Mouse (Mus musculus): ENCODE measurements at regions not wholly inside any gene's neighbourhood (a gene's known extent, or its start where the extent isn't known, plus 50 kb on each side); places are given as distances from the start of the nearest gene placed in this dataset.
A peak's percentile ranks its signal among the peaks of the same experiment; 100 is the strongest.

- no peak overlapping the region for H3K4me2 ChIP-seq (ENCODE audit: low read depth, low read length)
- no peak overlapping the region for H3K9ac ChIP-seq (replicated peaks; ENCODE audit: low read depth, low read length)
- no peak for ATAC-seq (ENCODE audit: low read depth)
- H3K27me3 ChIP-seq (ENCODE audit: control insufficient read depth, insufficient read depth, low read length): no peaks in the 10 kb centered on the region
- H3K4me1 ChIP-seq (ENCODE audit: control insufficient read depth, insufficient read depth, low read length): no peaks in the 10 kb centered on the region
- 64% methylated on average over 5 of the region's 5 CpGs for WGBS
- H3K4me3 ChIP-seq (ENCODE audit: low read depth, low read length): no peak overlapping the region
- no peaks in the 10 kb centered on the region for H3K9me3 ChIP-seq (ENCODE audit: control insufficient read depth, low read length)
- no peaks in the 10 kb centered on the region for H3K36me3 ChIP-seq (ENCODE audit: control insufficient read depth, insufficient read depth, low read length)
- H3K27ac ChIP-seq (ENCODE audit: low read depth, low read length): no peak overlapping the region
These were observed 423.3 kb downstream of the Basp1 start for GRCm38 (mm10) chr15:24990082-24990786.

- 52% methylated on average over 4 of the region's 4 CpGs for WGBS
- Histone ChIP-seq H3K9me3 (ENCODE audit: control insufficient read depth, low read length) (no peaks in the 10 kb centered on the region), H3K27me3 (ENCODE audit: control insufficient read depth, insufficient read depth, low read length) (no peaks in the 10 kb centered on the region), H3K9ac (replicated peaks; ENCODE audit: low read depth, low read length) (no peak overlapping the region), H3K27ac (ENCODE audit: low read depth, low read length) (no peak overlapping the region), H3K36me3 (ENCODE audit: control insufficient read depth, insufficient read depth, low read length) (no peaks in the 10 kb centered on the region), H3K4me3 (ENCODE audit: low read depth, low read length) (no peak overlapping the region), H3K4me2 (ENCODE audit: low read depth, low read length) (no peak overlapping the region), H3K4me1 (ENCODE audit: control insufficient read depth, insufficient read depth, low read length) (no peaks in the 10 kb centered on the region)
- no peak for ATAC-seq (ENCODE audit: low read depth)
These were observed 432.7 kb downstream of the Basp1 start for GRCm38 (mm10) chr15:24980841-24981240.

GRCm38 (mm10) chr15:24972020-24972419 lies 441.5 kb downstream of the Basp1 start:
- Histone ChIP-seq H3K4me1 (ENCODE audit: control insufficient read depth, insufficient read depth, low read length) (peaks cover 5% of the 10 kb centered on the region; the same call in 1 of the 2 replicates), H3K9ac (replicated peaks; ENCODE audit: low read depth, low read length) (no peak overlapping the region), H3K9me3 (ENCODE audit: control insufficient read depth, low read length) (no peaks in the 10 kb centered on the region), H3K27me3 (ENCODE audit: control insufficient read depth, insufficient read depth, low read length) (no peaks in the 10 kb centered on the region), H3K4me3 (ENCODE audit: low read depth, low read length) (no peak overlapping the region), H3K36me3 (ENCODE audit: control insufficient read depth, insufficient read depth, low read length) (no peaks in the 10 kb centered on the region), H3K27ac (ENCODE audit: low read depth, low read length) (no peak overlapping the region), H3K4me2 (ENCODE audit: low read depth, low read length) (no peak overlapping the region)
- WGBS: 7% methylated on average over 5 of the region's 5 CpGs
- ATAC-seq (ENCODE audit: low read depth): no peak

- Histone ChIP-seq H3K9me3 (ENCODE audit: control insufficient read depth, low read length) (no peaks in the 10 kb centered on the region), H3K27me3 (ENCODE audit: control insufficient read depth, insufficient read depth, low read length) (no peaks in the 10 kb centered on the region), H3K4me1 (ENCODE audit: control insufficient read depth, insufficient read depth, low read length) (peaks cover 5% of the 10 kb centered on the region; the same call in 1 of the 2 replicates), H3K4me3 (ENCODE audit: low read depth, low read length) (no peak overlapping the region), H3K27ac (ENCODE audit: low read depth, low read length) (no peak overlapping the region), H3K4me2 (ENCODE audit: low read depth, low read length) (no peak overlapping the region), H3K9ac (replicated peaks; ENCODE audit: low read depth, low read length) (no peak overlapping the region), H3K36me3 (ENCODE audit: control insufficient read depth, insufficient read depth, low read length) (no peaks in the 10 kb centered on the region)
- ATAC-seq (ENCODE audit: low read depth): peak; percentile 88
- 14% methylated on average over 2 of the region's 2 CpGs for WGBS
These were observed 444.2 kb downstream of the Basp1 start for GRCm38 (mm10) chr15:24969391-24969812.

DNA sequence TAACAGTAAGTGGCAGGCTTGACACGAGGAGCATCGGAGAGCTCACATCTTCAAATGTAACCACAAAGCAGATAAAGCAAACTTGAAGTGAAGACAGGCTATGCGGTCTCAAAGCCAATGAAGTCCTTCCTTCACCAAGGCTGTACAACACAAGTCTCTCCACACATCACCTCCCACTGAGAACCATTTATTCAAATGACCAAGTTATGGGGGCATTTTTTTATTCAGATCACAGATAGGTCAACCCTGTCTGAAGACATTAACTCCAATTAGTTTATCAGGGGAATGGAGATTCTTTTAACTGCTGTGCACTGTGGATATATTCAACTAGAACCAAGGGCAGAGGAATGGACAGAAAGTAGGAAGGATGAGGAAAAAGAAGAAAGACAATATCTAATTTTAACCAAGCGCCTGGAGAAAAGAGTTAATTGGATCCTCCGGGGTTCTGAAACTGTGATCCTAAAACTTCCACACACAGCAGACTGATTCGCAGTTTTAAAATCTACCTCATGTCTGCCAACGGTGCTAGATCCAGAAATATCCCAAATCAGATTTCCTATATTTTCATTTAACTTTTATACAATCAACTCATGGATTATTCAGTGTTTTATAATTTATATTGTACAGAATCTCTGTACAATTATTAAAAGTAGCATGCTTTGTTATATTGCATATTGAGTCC lies 444.8 kb downstream of the Basp1 start:
- Histone ChIP-seq H3K4me2 (ENCODE audit: low read depth, low read length) (no peak overlapping the region), H3K36me3 (ENCODE audit: control insufficient read depth, insufficient read depth, low read length) (no peaks in the 10 kb centered on the region), H3K9ac (replicated peaks; ENCODE audit: low read depth, low read length) (no peak overlapping the region), H3K9me3 (ENCODE audit: control insufficient read depth, low read length) (no peaks in the 10 kb centered on the region), H3K4me1 (ENCODE audit: control insufficient read depth, insufficient read depth, low read length) (peaks cover 5% of the 10 kb centered on the region; the same call in 1 of the 2 replicates), H3K4me3 (ENCODE audit: low read depth, low read length) (no peak overlapping the region), H3K27me3 (ENCODE audit: control insufficient read depth, insufficient read depth, low read length) (no peaks in the 10 kb centered on the region), H3K27ac (ENCODE audit: low read depth, low read length) (no peak overlapping the region)
- ATAC-seq (ENCODE audit: low read depth): no peak
- WGBS: 87% methylated on average over 7 of the region's 7 CpGs

- Histone ChIP-seq H3K4me1 (ENCODE audit: control insufficient read depth, insufficient read depth, low read length) (no peaks in the 10 kb centered on the region), H3K4me2 (ENCODE audit: low read depth, low read length) (no peak overlapping the region), H3K27me3 (ENCODE audit: control insufficient read depth, insufficient read depth, low read length) (no peaks in the 10 kb centered on the region), H3K36me3 (ENCODE audit: control insufficient read depth, insufficient read depth, low read length) (no peaks in the 10 kb centered on the region), H3K9ac (replicated peaks; ENCODE audit: low read depth, low read length) (no peak overlapping the region), H3K4me3 (ENCODE audit: low read depth, low read length) (no peak overlapping the region), H3K27ac (ENCODE audit: low read depth, low read length) (no peak overlapping the region), H3K9me3 (ENCODE audit: control insufficient read depth, low read length) (no peaks in the 10 kb centered on the region)
- WGBS: 90% methylated on average over 2 of the region's 2 CpGs
- no peak for ATAC-seq (ENCODE audit: low read depth)
These were observed 483.8 kb downstream of the Basp1 start for GRCm38 (mm10) chr15:24929742-24930141.

DNA sequence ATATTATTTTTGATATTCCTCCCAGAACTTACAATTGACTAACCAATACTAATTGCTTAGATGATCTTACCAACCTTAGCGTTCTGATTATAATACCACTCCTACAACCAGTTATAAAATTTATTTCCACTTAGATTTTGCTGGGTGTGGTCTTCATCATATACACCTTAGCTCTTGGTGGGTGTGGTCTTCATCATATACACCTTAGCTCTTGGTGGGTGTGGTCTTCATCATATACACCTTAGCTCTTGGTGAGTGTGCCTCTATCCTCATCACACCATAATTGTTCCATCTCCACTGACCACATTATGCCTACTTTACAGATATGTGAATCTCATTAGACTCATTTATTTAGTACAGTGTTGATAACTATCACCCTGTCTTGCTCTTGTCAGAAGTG lies 501.7 kb downstream of the Basp1 start:
- Histone ChIP-seq H3K9me3 (ENCODE audit: control insufficient read depth, low read length) (no peaks in the 10 kb centered on the region), H3K9ac (replicated peaks; ENCODE audit: low read depth, low read length) (no peak overlapping the region), H3K4me1 (ENCODE audit: control insufficient read depth, insufficient read depth, low read length) (0 out of 2 replicates have a peak, but pooled peaks cover under 1% of the 10 kb centered on the region), H3K27me3 (ENCODE audit: control insufficient read depth, insufficient read depth, low read length) (no peaks in the 10 kb centered on the region), H3K36me3 (ENCODE audit: control insufficient read depth, insufficient read depth, low read length) (no peaks in the 10 kb centered on the region), H3K4me3 (ENCODE audit: low read depth, low read length) (no peak overlapping the region), H3K27ac (ENCODE audit: low read depth, low read length) (no peak overlapping the region), H3K4me2 (ENCODE audit: low read depth, low read length) (no peak overlapping the region)
- WGBS: 86% methylated on average over 1 of the region's 1 CpGs
- ATAC-seq (ENCODE audit: low read depth): no peak

- Histone ChIP-seq H3K27ac (ENCODE audit: low read depth, low read length) (no peak overlapping the region), H3K27me3 (ENCODE audit: control insufficient read depth, insufficient read depth, low read length) (no peaks in the 10 kb centered on the region), H3K36me3 (ENCODE audit: control insufficient read depth, insufficient read depth, low read length) (no peaks in the 10 kb centered on the region), H3K4me3 (ENCODE audit: low read depth, low read length) (no peak overlapping the region), H3K4me2 (ENCODE audit: low read depth, low read length) (no peak overlapping the region), H3K4me1 (ENCODE audit: control insufficient read depth, insufficient read depth, low read length) (0 out of 2 replicates have a peak, but pooled peaks cover 3% of the 10 kb centered on the region), H3K9me3 (ENCODE audit: control insufficient read depth, low read length) (no peaks in the 10 kb centered on the region), H3K9ac (replicated peaks; ENCODE audit: low read depth, low read length) (no peak overlapping the region)
- 68% methylated on average over 1 of the region's 1 CpGs for WGBS
- no peak for ATAC-seq (ENCODE audit: low read depth)
These were observed 502.1 kb downstream of the Basp1 start for GRCm38 (mm10) chr15:24911466-24911865.

GRCm38 (mm10) chr15:24906957-24907356 lies 506.6 kb downstream of the Basp1 start:
- Histone ChIP-seq H3K27ac (ENCODE audit: low read depth, low read length) (no peak overlapping the region), H3K9ac (replicated peaks; ENCODE audit: low read depth, low read length) (no peak overlapping the region), H3K4me1 (ENCODE audit: control insufficient read depth, insufficient read depth, low read length) (0 out of 2 replicates have a peak, but pooled peaks cover 3% of the 10 kb centered on the region), H3K27me3 (ENCODE audit: control insufficient read depth, insufficient read depth, low read length) (no peaks in the 10 kb centered on the region), H3K36me3 (ENCODE audit: control insufficient read depth, insufficient read depth, low read length) (no peaks in the 10 kb centered on the region), H3K4me2 (ENCODE audit: low read depth, low read length) (no peak overlapping the region), H3K9me3 (ENCODE audit: control insufficient read depth, low read length) (no peaks in the 10 kb centered on the region), H3K4me3 (ENCODE audit: low read depth, low read length) (no peak overlapping the region)
- 51% methylated on average over 4 of the region's 4 CpGs for WGBS
- peak; percentile 68; the same call in 1 of the 2 replicates for ATAC-seq (ENCODE audit: low read depth)
